Comparison of ENCODE assay signal across 8 mouse cellular contexts in the genomic region with DNA sequence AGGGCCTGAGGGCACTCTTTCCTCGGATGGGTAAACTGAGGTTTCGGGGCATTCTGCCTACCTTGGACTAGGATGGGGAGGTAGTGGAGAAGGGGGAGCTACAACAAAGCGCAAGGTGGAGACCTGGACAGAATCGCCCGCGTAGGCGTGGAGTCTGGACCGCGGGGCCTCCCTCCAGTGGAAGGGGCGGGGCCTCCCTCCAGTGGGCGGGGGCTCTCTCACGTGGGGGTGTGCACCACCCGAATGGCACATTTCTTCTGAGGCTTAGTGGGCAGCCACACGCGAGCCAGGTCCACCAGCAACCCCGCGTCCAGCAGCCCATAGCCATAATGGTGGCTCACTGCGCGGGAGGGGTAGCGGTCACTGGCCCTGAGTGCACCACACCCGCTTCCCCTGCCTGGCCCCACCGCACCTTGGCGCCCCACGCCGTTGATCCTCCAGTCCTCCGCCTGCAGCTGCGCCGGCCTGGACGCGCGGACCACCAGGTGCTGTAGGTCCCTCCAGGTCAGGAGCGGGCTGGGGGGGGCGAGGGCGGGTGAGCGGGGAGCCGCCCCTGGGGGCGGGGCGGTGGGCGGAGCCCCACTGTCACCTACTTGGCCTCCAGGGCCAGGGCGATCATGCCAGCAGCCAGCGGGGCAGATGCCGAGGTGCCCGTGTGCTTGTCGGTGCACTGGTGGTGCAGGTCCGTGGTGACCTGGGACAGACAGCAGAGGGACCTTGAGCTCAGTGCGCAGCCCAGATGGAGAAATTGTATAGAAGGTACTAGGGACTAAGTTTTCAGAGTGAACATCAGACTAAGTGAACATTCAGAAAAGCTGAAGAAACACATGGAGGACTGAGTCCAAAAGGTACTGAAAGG. TPM values are rescaled to one million over a fixed set of nuclear protein-coding genes. Genes with fewer than 3 reads are reported as not detected.
DNase-seq lines count a peak whose midpoint lies in the region; ATAC-seq and TF ChIP-seq lines count a peak whose summit lies in the region.

No protein-coding gene starts in this region.

- no peak for ATAC-seq in G1E (ENCODE audit: extremely low read depth, insufficient number of reproducible peaks, low FRiP score, poor library complexity, severe bottlenecking)
- no peak for ATAC-seq in forebrain, embryonic 13.5 days
- peak; percentile 28; the same call in 1 of the 2 replicates for ATAC-seq in limb, embryonic 11.5 days (ENCODE audit: insufficient number of reproducible peaks, low FRiP score, low TSS enrichment, low read depth)
- ATAC-seq in frontal cortex, adult (ENCODE audit: low TSS enrichment) = no peak

- under 1% methylated on average over 34 of the region's 46 CpGs for WGBS in forebrain, embryonic 13.5 days
- WGBS in limb, embryonic 11.5 days = 2% methylated on average over 46 of the region's 46 CpGs
- WGBS in midbrain, embryonic 10.5 days = 2% methylated on average over 46 of the region's 46 CpGs

- H3K4me1 ChIP-seq in G1E (ENCODE audit: insufficient read depth, low read depth, low read length) = peaks cover 80% of the 10 kb centered on the region
- peaks cover 8% of the 10 kb centered on the region for H3K4me1 ChIP-seq in brown adipose tissue, adult 24 weeks (ENCODE audit: control insufficient read depth, insufficient read depth, insufficient read length, low read length)
- peaks cover 34% of the 10 kb centered on the region for H3K4me1 ChIP-seq in forebrain, embryonic 13.5 days
- H3K4me1 ChIP-seq in limb, embryonic 11.5 days (ENCODE audit: control insufficient read depth, insufficient read depth, low read length) = peaks cover 13% of the 10 kb centered on the region
- H3K4me1 ChIP-seq in midbrain, embryonic 10.5 days = peaks cover 57% of the 10 kb centered on the region

- H3K36me3 ChIP-seq in G1E (replicated peaks) = peaks cover 28% of the 10 kb centered on the region
- peaks cover 4% of the 10 kb centered on the region for H3K36me3 ChIP-seq in forebrain, embryonic 13.5 days (ENCODE audit: poor library complexity, severe bottlenecking)
- no peaks in the 10 kb centered on the region; the same call in 1 of the 2 replicates for H3K36me3 ChIP-seq in limb, embryonic 11.5 days (ENCODE audit: control insufficient read depth, insufficient read depth, low read length)
- H3K36me3 ChIP-seq in midbrain, embryonic 10.5 days = peaks cover 9% of the 10 kb centered on the region

- H3K9ac ChIP-seq in forebrain, embryonic 13.5 days = peak overlapping the region; percentile 60
- H3K9ac ChIP-seq in limb, embryonic 11.5 days (ENCODE audit: low read length) = peak overlapping the region; percentile 4

- H3K27ac ChIP-seq in brown adipose tissue, adult 24 weeks (replicated peaks; ENCODE audit: low read depth, low read length) = peak overlapping the region; percentile 90
- no peak overlapping the region for H3K27ac ChIP-seq in forebrain, embryonic 13.5 days
- H3K27ac ChIP-seq in limb, embryonic 11.5 days (replicated peaks; ENCODE audit: low read depth, low read length) = no peak overlapping the region
- H3K27ac ChIP-seq in midbrain, embryonic 10.5 days (replicated peaks) = peak overlapping the region; percentile 83

- TF ChIP-seq CTCF in G1E (IDR thresholded peaks at IDR 0.05; ENCODE audit: low read depth, low read length) = no peak

- H3K9me3 ChIP-seq in G1E (replicated peaks) = no peaks in the 10 kb centered on the region
- no peaks in the 10 kb centered on the region for H3K9me3 ChIP-seq in forebrain, embryonic 13.5 days (replicated peaks)
- H3K9me3 ChIP-seq in limb, embryonic 11.5 days (ENCODE audit: control insufficient read depth, low read length) = no peaks in the 10 kb centered on the region
- H3K9me3 ChIP-seq in midbrain, embryonic 10.5 days (replicated peaks) = no peaks in the 10 kb centered on the region

- H3K4me2 ChIP-seq in forebrain, embryonic 13.5 days = peak overlapping the region; percentile 88
- H3K4me2 ChIP-seq in limb, embryonic 11.5 days (ENCODE audit: low read depth, severe bottlenecking) = peak overlapping the region; percentile 89

- no peaks in the 10 kb centered on the region; the same call in 1 of the 2 replicates for H3K27me3 ChIP-seq in G1E (ENCODE audit: insufficient read depth, low read length)
- H3K27me3 ChIP-seq in forebrain, embryonic 13.5 days = 0 out of 2 replicates have a peak, but pooled peaks cover 3% of the 10 kb centered on the region
- H3K27me3 ChIP-seq in limb, embryonic 11.5 days (ENCODE audit: control insufficient read depth, insufficient read depth, low read length) = no peaks in the 10 kb centered on the region; the same call in 1 of the 2 replicates
- peaks cover 55% of the 10 kb centered on the region for H3K27me3 ChIP-seq in midbrain, embryonic 10.5 days (ENCODE audit: low read depth, poor library complexity, severe bottlenecking)

- H3K4me3 ChIP-seq in G1E (ENCODE audit: low read depth, low read length) = peak overlapping the region; percentile 93
- peak overlapping the region; percentile 87 for H3K4me3 ChIP-seq in brown adipose tissue, adult 24 weeks (ENCODE audit: insufficient read depth, low read depth, low read length)
- peak overlapping the region; percentile 45 for H3K4me3 ChIP-seq in forebrain, embryonic 13.5 days
- peak overlapping the region; percentile 51 for H3K4me3 ChIP-seq in limb, embryonic 11.5 days (ENCODE audit: low read depth, low read length)
- peak overlapping the region; percentile 68 for H3K4me3 ChIP-seq in midbrain, embryonic 10.5 days

- DNase-seq in G1E (ENCODE audit: low spot score) = peak; percentile 82
- peak; percentile 74 for DNase-seq in heart, postnatal 4 days
- DNase-seq in limb, embryonic 11.5 days (ENCODE audit: low spot score) = peak; percentile 67
- DNase-seq in midbrain, embryonic 10.5 days (ENCODE audit: low spot score) = peak; percentile 56
- DNase-seq in spleen, postnatal 14 days (ENCODE audit: low spot score in 2 of 2) = peak; percentile 55 to 68

RNA-seq across cellular contexts. Expression of a gene that starts 3.2 kb away (rescaled TPM):
- total RNA-seq in G1E (2014; fragmentation: Nextera tagmentation) (17.2 and 17.6 TPM in 2 replicates), G1E (2017) (27.0 and 31.2 TPM in 2 replicates)
- polyA plus RNA-seq in G1E (2012) = 92.5 and 108 TPM in 2 replicates
- 24.3 and 25.7 TPM in 2 replicates for polyA plus RNA-seq in brown adipose tissue, adult 24 weeks (2012; ENCODE audit: insufficient read depth, insufficient read length, missing spikeins)
- polyA plus RNA-seq in forebrain, embryonic 13.5 days (2015; fragmentation: Nextera tagmentation; extraction: Ambion mirVana) = 42.7 and 43.3 TPM in 2 replicates
- 10 to 100 TPM; 16.9 TPM for total RNA-seq in heart, postnatal 4 days (2021)
- polyA plus RNA-seq in limb, embryonic 11.5 days (2014; fragmentation: Nextera tagmentation; extraction: Ambion mirVana) = 38.1 and 45.0 TPM in 2 replicates
- polyA plus RNA-seq in midbrain, embryonic 10.5 days (2016; fragmentation: Nextera tagmentation; extraction: Ambion mirVana) = 57.3 TPM in 2 replicates

RNA-seq across cellular contexts. Expression of a gene that starts 5.8 kb away (rescaled TPM):
- total RNA-seq in G1E (2014; fragmentation: Nextera tagmentation) = 4.8 and 6.7 TPM in 2 replicates
- 0.87 and 1.1 TPM in 2 replicates for total RNA-seq in G1E (2017)
- polyA plus RNA-seq in G1E (2012) = 12.4 and 14.2 TPM in 2 replicates
- polyA plus RNA-seq in brown adipose tissue, adult 24 weeks (2012; ENCODE audit: insufficient read depth, insufficient read length, missing spikeins) = 4.3 and 7.8 TPM in 2 replicates
- 2.9 and 3.0 TPM in 2 replicates for polyA plus RNA-seq in forebrain, embryonic 13.5 days (2015; fragmentation: Nextera tagmentation; extraction: Ambion mirVana)
- 1 to 10 TPM; 1.3 to 2.0 TPM for total RNA-seq in heart, postnatal 4 days (2021)
- 4.4 and 5.3 TPM in 2 replicates for polyA plus RNA-seq in limb, embryonic 11.5 days (2014; fragmentation: Nextera tagmentation; extraction: Ambion mirVana)
- polyA plus RNA-seq in midbrain, embryonic 10.5 days (2016; fragmentation: Nextera tagmentation; extraction: Ambion mirVana) = 3.3 and 4.2 TPM in 2 replicates

RNA-seq across cellular contexts. Expression of a gene that starts 6.3 kb away (rescaled TPM):
- total RNA-seq in G1E (2014; fragmentation: Nextera tagmentation) (72.8 and 85.9 TPM in 2 replicates), G1E (2017) (1.0 and 1.3 TPM in 2 replicates)
- polyA plus RNA-seq in G1E (2012) = 49.5 and 65.3 TPM in 2 replicates
- 15.7 and 17.7 TPM in 2 replicates for polyA plus RNA-seq in brown adipose tissue, adult 24 weeks (2012; ENCODE audit: insufficient read depth, insufficient read length, missing spikeins)
- polyA plus RNA-seq in forebrain, embryonic 13.5 days (2015; fragmentation: Nextera tagmentation; extraction: Ambion mirVana) = 2.0 and 3.0 TPM in 2 replicates
- 1 to 10 TPM; 1.6 to 1.8 TPM for total RNA-seq in heart, postnatal 4 days (2021)
- 5.2 and 7.2 TPM in 2 replicates for polyA plus RNA-seq in limb, embryonic 11.5 days (2014; fragmentation: Nextera tagmentation; extraction: Ambion mirVana)
- polyA plus RNA-seq in midbrain, embryonic 10.5 days (2016; fragmentation: Nextera tagmentation; extraction: Ambion mirVana) = 9.1 and 11.5 TPM in 2 replicates

RNA-seq across cellular contexts. Expression of a gene that starts 24.7 kb away (rescaled TPM):
- total RNA-seq in G1E (2014; fragmentation: Nextera tagmentation) (16.9 and 17.5 TPM in 2 replicates), G1E (2017) (5.4 and 8.0 TPM in 2 replicates)
- 33.4 and 37.9 TPM in 2 replicates for polyA plus RNA-seq in G1E (2012)
- polyA plus RNA-seq in brown adipose tissue, adult 24 weeks (2012; ENCODE audit: insufficient read depth, insufficient read length, missing spikeins) = 2.9 and 4.2 TPM in 2 replicates
- polyA plus RNA-seq in forebrain, embryonic 13.5 days (2015; fragmentation: Nextera tagmentation; extraction: Ambion mirVana) = 0.18 and 0.21 TPM in 2 replicates
- total RNA-seq in heart, postnatal 4 days (2021) = 10 to 100 TPM; 32.8 to 34.2 TPM
- 0.28 and 0.41 TPM in 2 replicates for polyA plus RNA-seq in limb, embryonic 11.5 days (2014; fragmentation: Nextera tagmentation; extraction: Ambion mirVana)
- polyA plus RNA-seq in midbrain, embryonic 10.5 days (2016; fragmentation: Nextera tagmentation; extraction: Ambion mirVana) = 0.48 and 0.91 TPM in 2 replicates

RNA-seq across cellular contexts. Expression of a gene that starts 27.7 kb away (rescaled TPM):
- total RNA-seq in G1E (2014; fragmentation: Nextera tagmentation) = 0.10 and 0.23 TPM in 2 replicates
- total RNA-seq in G1E (2017) = 0.06 and 0.11 TPM in 2 replicates
- polyA plus RNA-seq in G1E (2012) = 0.02 and 0.04 TPM in 2 replicates
- polyA plus RNA-seq in brown adipose tissue, adult 24 weeks (2012; ENCODE audit: insufficient read depth, insufficient read length, missing spikeins) = 0.38 TPM in 1 of 2 replicates, not detected in the other
- 129 and 140 TPM in 2 replicates for polyA plus RNA-seq in forebrain, embryonic 13.5 days (2015; fragmentation: Nextera tagmentation; extraction: Ambion mirVana)
- 1 to 10 TPM; 6.0 to 6.2 TPM for total RNA-seq in heart, postnatal 4 days (2021)
- 4.5 and 5.0 TPM in 2 replicates for polyA plus RNA-seq in limb, embryonic 11.5 days (2014; fragmentation: Nextera tagmentation; extraction: Ambion mirVana)
- 28.3 and 61.6 TPM in 2 replicates for polyA plus RNA-seq in midbrain, embryonic 10.5 days (2016; fragmentation: Nextera tagmentation; extraction: Ambion mirVana)

Comparison
In these comparisons a context has a peak if more than half of its experiments do, and no peak if none do; other contexts are left out.
1. H3K27ac ChIP-seq: peak in brown adipose tissue, adult 24 weeks (single experiment) and midbrain, embryonic 10.5 days (single experiment); none in forebrain, embryonic 13.5 days (single experiment) and limb, embryonic 11.5 days (single experiment).
2. Peak in every context shown above with its lines, with median percentiles within 50 percentile points of each other: DNase-seq and H3K4me3 ChIP-seq.